Mouse (Mus musculus): Measurements from ENCODE around the gene 2010111I01Rik.

DNA sequence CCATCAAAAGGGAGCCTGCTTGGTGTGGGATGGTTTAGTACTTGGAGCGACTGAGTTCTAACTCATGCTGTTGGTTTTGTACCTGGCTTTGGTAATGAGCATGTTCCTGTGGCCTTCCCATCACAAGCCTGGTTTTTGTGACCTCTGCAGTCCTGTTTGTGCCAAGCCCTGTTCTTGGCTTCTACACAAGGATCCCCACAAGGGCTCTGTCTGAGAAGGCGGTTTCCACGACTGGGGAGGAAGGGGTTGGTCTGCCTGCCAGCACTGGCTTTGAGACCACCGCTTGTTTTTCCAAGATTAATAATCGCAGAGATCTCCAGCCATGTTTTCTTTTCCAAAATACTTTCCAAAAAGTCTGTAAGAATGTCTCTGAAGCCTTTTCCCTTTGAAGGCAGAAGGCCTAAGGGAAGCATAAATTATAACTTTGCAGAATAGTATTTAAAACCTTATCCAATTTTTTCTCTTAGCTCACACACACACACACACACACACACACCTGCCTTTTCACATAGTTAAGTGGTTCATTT is 67.7 kb downstream of the 2010111I01Rik start:
- TF ChIP-seq CTCF (IDR thresholded peaks at IDR 0.05 in 2 of 3, conservative IDR thresholded peaks at IDR 0.05 in 1 of 3; ENCODE audit: control insufficient read depth in 1 of 3, insufficient read depth in 1 of 3, low read depth in 2 of 3, low read length in 3 of 3, poor library complexity in 1 of 3, severe bottlenecking in 1 of 3), result no peak
- TF ChIP-seq CHD1 (IDR thresholded peaks at IDR 0.05; ENCODE audit: low read depth, low read length), result no peak
- no peak for TF ChIP-seq MEF2A (IDR thresholded peaks at IDR 0.05; ENCODE audit: extremely low read depth, insufficient replicate concordance, low read depth, low read length, poor library complexity, severe bottlenecking)

Data from MEL (cell line).